Mouse (Mus musculus): ENCODE data around the gene Nek9.

- TF ChIP-seq POLR2A (IDR thresholded peaks at IDR 0.05; ENCODE audit: low read depth, low read length) = no peak
- TF ChIP-seq CTCF (IDR thresholded peaks at IDR 0.05; ENCODE audit: extremely low read depth, insufficient read length, insufficient replicate concordance, low read depth, low read length) = no peak
Observed at GRCm38 (mm10) chr12:85345559-85345958, 6.4 kb upstream of the Nek9 start.
